Mouse (Mus musculus) CH12.LX (cell line): ENCODE measurements at regions not wholly inside any gene's neighbourhood (a gene's known extent, or its start where the extent isn't known, plus 50 kb on each side); places are given as distances from the start of the nearest gene placed in this dataset.

Experiments used
- DNase-seq: peaks from one replicate; pipeline ENCODE4 v3.0.0-alpha.2; 2013; ENCODE audit errors: extremely low read depth
- H3K27ac ChIP-seq: 2 replicates; pipeline ENCODE4 v1.5.1; 2012; ENCODE audit warnings: low read depth, mild to moderate bottlenecking, control low read depth, moderate library complexity; ENCODE audit not compliant: insufficient read depth
- H3K27me3 ChIP-seq: replicated peaks from 2 replicates; pipeline ENCODE3; 2012; ENCODE audit warnings: inconsistent platforms
- H3K36me3 ChIP-seq, 2 experiments: replicated peaks in 1 of 2; 2 replicates each; pipeline versions ENCODE3 to v1.6.1; 2012; ENCODE audit warnings: inconsistent platforms in 1 of 2, low read length in 1 of 2, mild to moderate bottlenecking in 1 of 2, mixed read lengths in 1 of 2, moderate library complexity in 1 of 2; ENCODE audit not compliant: control insufficient read depth in 1 of 2, insufficient read depth in 1 of 2
- H3K4me1 ChIP-seq, 2 experiments: 2 replicates each; pipeline ENCODE4 v1.6.1; 2012; ENCODE audit warnings: inconsistent platforms in 1 of 2, moderate library complexity in 1 of 2; ENCODE audit not compliant: insufficient read depth in 2 of 2, control insufficient read depth in 1 of 2
- H3K4me2 ChIP-seq: 2 replicates; pipeline ENCODE4 v1.6.1; 2012; ENCODE audit warnings: low read depth, mild to moderate bottlenecking, control low read depth; ENCODE audit not compliant: poor library complexity, insufficient read depth, severe bottlenecking
- H3K4me3 ChIP-seq, 3 experiments: fragments of 150-350 bp in 1 of 3; sonication (generic) in 1 of 3; replicated peaks in 1 of 3; 2 replicates each; pipeline versions ENCODE3 to v1.5.1; 2011 to 2012; ENCODE audit warnings: low read depth in 2 of 3, low read length in 2 of 3, mild to moderate bottlenecking in 2 of 3, moderate library complexity in 2 of 3, control low read depth in 1 of 3, improper control_type of control experiment in 1 of 3, inconsistent platforms in 1 of 3, mixed read lengths in 1 of 3; ENCODE audit not compliant: poor library complexity in 1 of 3
- H3K79me2 ChIP-seq: replicated peaks from 2 replicates; pipeline ENCODE4 v1.6.1; 2012; ENCODE audit warnings: mild to moderate bottlenecking, moderate library complexity; ENCODE audit not compliant: control insufficient read depth, poor library complexity, insufficient read depth, severe bottlenecking; ENCODE audit errors: extremely low read depth
- H3K9ac ChIP-seq: 2 replicates; pipeline ENCODE4 v1.6.1; 2012; ENCODE audit warnings: low read depth, mild to moderate bottlenecking, control low read depth, moderate library complexity; ENCODE audit not compliant: insufficient read depth
- H3K9me3 ChIP-seq: replicated peaks from 2 replicates; pipeline ENCODE3; 2012; ENCODE audit warnings: low read length, inconsistent platforms, mixed read lengths
- BHLHE40 ChIP-seq: IDR thresholded peaks from 2 replicates; pipeline ENCODE4 v1.6.1; 2011; ENCODE audit warnings: mild to moderate bottlenecking, low read depth, low read length, improper control_type of control experiment
- CHD2 ChIP-seq: IDR thresholded peaks from 2 replicates; pipeline ENCODE4 v1.6.1; 2011; ENCODE audit warnings: low read length, improper control_type of control experiment
- E2F4 ChIP-seq: IDR thresholded peaks from 2 replicates; pipeline ENCODE4 v1.6.1; 2011; ENCODE audit warnings: low read depth, low read length, improper control_type of control experiment; ENCODE audit not compliant: insufficient replicate concordance
- IRF4 ChIP-seq: IDR thresholded peaks from 2 replicates; pipeline ENCODE4 v1.6.1; 2014; ENCODE audit warnings: low read depth, mild to moderate bottlenecking, inconsistent platforms, low read length, improper control_type of control experiment
- MAFK ChIP-seq: IDR thresholded peaks from 2 replicates; pipeline ENCODE4 v1.6.1; 2011; ENCODE audit warnings: low read length, improper control_type of control experiment; ENCODE audit not compliant: insufficient replicate concordance
- MEF2A ChIP-seq: IDR thresholded peaks from 2 replicates; pipeline ENCODE4 v1.6.1; 2014; ENCODE audit warnings: low read depth, mild to moderate bottlenecking, inconsistent platforms, low read length, improper control_type of control experiment, borderline replicate concordance
- POLR2A ChIP-seq: IDR thresholded peaks from 2 replicates; pipeline ENCODE4 v1.6.1; 2011; ENCODE audit warnings: low read depth, mild to moderate bottlenecking, improper control_type of control experiment, low read length
- POLR2AphosphoS2 ChIP-seq: IDR thresholded peaks from 2 replicates; pipeline ENCODE4 v1.6.1; 2011; ENCODE audit warnings: low read depth, low read length, improper control_type of control experiment
- UBTF ChIP-seq: IDR thresholded peaks from 2 replicates; pipeline ENCODE4 v1.6.1; 2012; ENCODE audit warnings: low read depth, mild to moderate bottlenecking, inconsistent platforms, low read length, improper control_type of control experiment, moderate library complexity
- ZNF384 ChIP-seq: IDR thresholded peaks from 2 replicates; pipeline ENCODE4 v1.6.1; 2012; ENCODE audit warnings: low read depth, low read length, improper control_type of control experiment, inconsistent platforms
- dilution Hi-C: fragments of 300-500 bp; cut with MboI; formaldehyde crosslinking; loops from 2 replicates; pipeline ENCODE4 v1.14.3; 2020; ENCODE audit warnings: low sequenced_read_pairs; ENCODE audit not compliant: extremely low pct_unique_long_range_greater_than_20kb, extremely low pct_ligation_motif_present
- in situ Hi-C: fragments of 300-500 bp; cut with MboI; formaldehyde crosslinking; loops from 3 replicates; pipeline ENCODE4 v1.14.3; 2019; ENCODE audit warnings: low sequenced_read_pairs, low pct_ligation_motif_present, low pct_unique_long_range_greater_than_20kb, mixed read lengths

GRCm38 (mm10) chr13:52189382-52189923, 341.6 kb downstream of the Diras2 start:
- Histone ChIP-seq H3K9ac (no peak overlapping the region), H3K4me1 (peaks cover 9 to 25% of the 10 kb centered on the region in 2 experiments; a peak in 3 of 4 replicates), H3K27ac (no peak overlapping the region), H3K9me3 (no peaks in the 10 kb centered on the region), H3K4me2 (no peak overlapping the region), H3K36me3 (no peaks in the 10 kb centered on the region), H3K79me2 (no peaks in the 10 kb centered on the region), H3K4me3 (no peak overlapping the region), H3K27me3 (no peaks in the 10 kb centered on the region)
- in situ Hi-C loops (no loop called here), dilution Hi-C loops (loop anchor here (25.0 kb wide), 1 partner anchor 352 kb away; the partner anchor contains the start of gene Gadd45g)
- DNase-seq, result no peak
- TF ChIP-seq IRF4 (no peak), ZNF384 (0 out of 2 replicates have a peak, but pooled peaks have one; percentile 18), BHLHE40 (no peak)

- H3K9ac ChIP-seq, result no peak overlapping the region
- H3K36me3 ChIP-seq, result no peaks in the 10 kb centered on the region
- H3K79me2 ChIP-seq, result no peaks in the 10 kb centered on the region
- dilution Hi-C loops (loop anchor here (25.0 kb wide), 1 partner anchor 353 kb away; the partner anchor contains the start of gene Gadd45g), in situ Hi-C loops (no loop called here)
- peaks cover 9 to 25% of the 10 kb centered on the region in 2 experiments; a peak in 3 of 4 replicates for H3K4me1 ChIP-seq
- DNase-seq, result no peak
- no peaks in the 10 kb centered on the region for H3K9me3 ChIP-seq
- no peaks in the 10 kb centered on the region for H3K27me3 ChIP-seq
- H3K27ac ChIP-seq, result no peak overlapping the region
- no peak overlapping the region for H3K4me2 ChIP-seq
- no peak for TF ChIP-seq UBTF
- no peak overlapping the region for H3K4me3 ChIP-seq
These were observed 340.8 kb downstream of the Diras2 start for GRCm38 (mm10) chr13:52190256-52190655.

DNA sequence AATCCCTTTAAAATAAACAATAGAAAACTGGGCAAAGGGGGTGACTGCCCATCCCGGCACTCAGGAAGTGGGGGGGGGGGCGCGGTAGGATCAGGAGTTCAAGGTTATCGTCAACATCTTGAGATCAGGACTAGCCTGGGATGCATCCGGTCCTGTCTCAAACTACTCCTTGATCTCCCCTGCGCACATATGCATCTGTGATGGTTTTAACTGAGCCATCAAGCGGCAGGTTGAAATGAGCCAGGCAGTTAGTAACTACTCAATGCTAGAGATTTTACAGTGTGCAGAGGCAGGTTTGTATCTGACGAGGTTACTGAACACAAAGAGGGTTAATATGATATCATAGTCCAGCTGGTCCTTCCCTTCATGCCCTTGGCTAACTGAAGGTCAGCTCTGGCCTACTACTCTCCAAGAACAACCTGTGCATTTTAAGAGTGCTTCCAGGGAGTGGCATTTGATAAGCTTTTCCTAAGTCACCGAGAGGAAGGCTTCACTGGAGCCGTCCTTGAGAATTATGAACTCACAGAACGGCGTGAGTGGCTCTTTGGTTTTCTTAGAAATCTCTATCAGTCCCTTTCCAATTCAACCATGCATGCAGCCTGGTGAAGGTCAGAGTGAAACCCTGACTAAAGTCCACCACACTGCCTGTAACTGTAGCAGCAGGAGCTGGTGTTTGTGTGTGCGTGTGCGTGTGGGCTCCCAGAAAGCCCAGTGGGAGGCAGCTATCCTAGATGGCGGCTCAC, 340.1 kb downstream of the Diras2 start:
- DNase-seq, result no peak
- no peaks in the 10 kb centered on the region for H3K36me3 ChIP-seq
- no peak overlapping the region for H3K27ac ChIP-seq
- H3K27me3 ChIP-seq, result no peaks in the 10 kb centered on the region
- in situ Hi-C loops, result no loop called here
- no peak overlapping the region for H3K4me3 ChIP-seq
- no peaks in the 10 kb centered on the region for H3K79me2 ChIP-seq
- dilution Hi-C loops, result loop anchor here (25.0 kb wide), 1 partner anchor 354 kb away; the partner anchor contains the start of gene Gadd45g
- TF ChIP-seq E2F4 (no peak), POLR2AphosphoS2 (no peak), CHD2 (no peak), MAFK (no peak), POLR2A (no peak), MEF2A (no peak)
- H3K4me2 ChIP-seq, result no peak overlapping the region
- peaks cover 9 to 25% of the 10 kb centered on the region in 2 experiments; a peak in 3 of 4 replicates for H3K4me1 ChIP-seq
- H3K9ac ChIP-seq, result no peak overlapping the region
- H3K9me3 ChIP-seq, result no peaks in the 10 kb centered on the region
